Mouse (Mus musculus) MEL-GATA-1-ER (cell line): ENCODE measurements around the gene Eif4g1.

Source experiments
- DNase-seq: peaks from one replicate; pipeline ENCODE4 v3.0.0-alpha.2; 2012; ENCODE audit warnings: low read depth; ENCODE audit errors: extremely low read depth

The Eif4g1 gene

DNA sequence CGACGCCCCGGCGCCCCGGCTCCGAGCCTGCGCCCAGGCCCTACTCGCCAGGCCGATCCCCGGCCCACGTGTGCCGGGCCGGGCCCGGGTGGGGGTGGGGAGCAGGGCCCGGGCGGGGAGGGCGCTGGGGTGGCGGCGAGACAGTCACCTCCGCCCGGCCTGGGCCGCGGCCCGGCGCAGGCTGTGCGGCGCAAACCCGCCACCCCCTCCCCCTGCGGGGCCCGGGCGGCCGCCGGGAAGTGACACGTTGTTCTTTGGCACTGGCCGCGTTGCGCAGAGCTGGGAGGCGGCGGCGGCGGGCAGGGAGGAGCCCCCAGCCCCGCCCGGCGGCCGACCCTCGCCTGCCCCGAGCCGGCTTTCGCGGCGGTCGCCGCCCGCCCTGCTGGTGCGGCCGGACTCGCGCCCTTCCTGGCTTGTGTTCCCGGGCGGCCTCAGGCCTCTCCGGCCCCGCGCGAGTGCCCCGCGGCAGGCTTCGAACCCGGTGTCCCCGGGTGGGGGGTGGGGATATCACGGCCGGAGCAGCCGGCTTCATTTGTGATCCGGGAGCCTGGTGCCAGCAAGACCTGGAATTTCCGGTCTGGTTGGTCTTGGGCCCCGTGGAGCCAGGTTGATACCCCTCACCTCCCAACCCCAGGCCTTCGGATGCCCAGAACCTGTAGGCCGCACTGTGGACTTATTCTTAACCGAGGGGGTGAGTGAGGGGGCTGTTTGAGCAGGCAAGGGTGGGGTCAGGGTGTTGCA, 5.0 kb downstream of the Eif4g1 start:
- no peak for DNase-seq

DNA sequence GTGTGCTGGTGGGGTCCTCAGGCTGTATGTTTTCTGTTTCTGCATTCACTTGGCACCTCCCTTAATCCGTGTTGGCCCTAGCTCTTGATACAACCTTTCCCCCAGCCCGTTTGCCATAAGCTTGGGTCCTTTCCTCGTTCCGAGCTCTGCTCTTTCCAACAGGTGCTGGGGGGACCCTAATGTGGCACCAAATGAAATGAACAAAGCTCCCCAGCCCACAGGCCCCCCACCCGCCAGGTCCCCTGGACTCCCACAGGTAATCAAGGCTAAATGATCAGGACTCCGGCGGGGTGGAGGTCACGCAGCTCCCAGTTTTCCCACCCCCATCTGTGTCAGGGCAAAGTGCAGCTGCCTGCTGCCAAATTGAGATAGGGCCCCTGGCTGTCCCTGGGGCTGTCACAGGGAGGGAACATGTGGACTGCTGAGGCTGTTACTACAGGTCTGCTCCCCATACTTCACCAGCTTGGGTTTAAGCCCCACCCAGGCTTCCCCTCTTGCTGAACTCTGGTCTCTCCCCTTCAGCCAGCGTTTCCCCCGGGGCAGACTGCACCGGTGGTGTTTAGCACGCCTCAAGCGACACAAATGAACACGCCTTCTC, 5.7 kb downstream of the Eif4g1 start:
- DNase-seq: peak; percentile 56

DNA sequence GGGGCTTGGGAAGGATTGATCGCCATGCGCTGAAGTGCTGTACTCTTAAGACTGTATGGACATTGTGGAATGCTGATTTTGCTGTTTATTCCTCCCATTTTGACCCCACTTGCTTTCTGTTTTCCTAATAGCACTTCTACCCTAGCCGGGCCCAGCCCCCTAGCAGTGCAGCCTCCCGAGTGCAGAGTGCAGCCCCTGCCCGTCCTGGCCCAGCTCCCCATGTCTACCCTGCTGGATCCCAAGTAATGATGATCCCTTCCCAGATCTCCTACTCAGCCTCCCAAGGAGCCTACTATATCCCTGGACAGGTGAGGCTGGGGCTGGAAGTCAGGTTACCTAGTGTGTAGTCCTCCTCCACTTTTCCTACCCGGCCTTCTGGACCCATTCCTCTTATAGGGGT, 7.1 kb downstream of the Eif4g1 start:
- DNase-seq: no peak

DNA sequence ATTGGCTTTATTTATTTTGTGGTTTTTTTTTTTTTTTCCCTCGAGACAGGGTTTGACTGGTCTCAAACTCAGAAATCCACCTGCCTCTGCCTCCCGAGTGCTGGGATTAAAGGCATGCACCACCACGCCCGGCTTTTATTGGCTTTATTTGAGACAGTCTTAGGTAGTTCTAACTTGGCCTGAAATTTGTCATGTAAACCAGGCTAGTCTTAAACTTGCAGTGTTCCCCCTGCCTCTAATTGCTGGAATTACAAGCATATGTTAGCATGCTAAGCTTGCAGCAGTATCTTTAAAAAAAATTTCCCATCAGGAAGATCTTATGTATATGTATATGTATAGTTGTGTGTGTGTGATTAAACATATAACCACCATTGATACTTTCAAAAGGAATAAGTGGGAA, 8.6 kb downstream of the Eif4g1 start:
- DNase-seq: no peak

DNA sequence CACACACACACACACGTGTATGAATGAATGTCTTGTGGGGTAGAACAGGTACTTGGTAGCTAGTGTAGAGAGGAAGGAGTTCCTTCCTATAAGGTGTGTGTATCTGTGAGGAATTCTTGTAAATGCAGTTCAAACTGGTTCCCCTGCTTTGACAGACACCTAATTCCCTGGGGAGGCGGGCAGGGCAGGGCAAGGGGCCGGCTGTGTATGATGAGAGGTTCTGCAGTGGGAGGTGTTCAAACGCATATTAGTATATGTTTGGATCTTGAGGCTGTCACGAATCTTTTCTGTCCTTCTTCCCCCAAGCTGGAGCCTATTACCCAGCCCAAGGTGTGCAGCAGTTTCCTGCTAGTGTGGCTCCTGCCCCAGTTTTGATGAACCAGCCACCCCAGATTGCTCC, 9.3 kb downstream of the Eif4g1 start:
- no peak for DNase-seq

DNA sequence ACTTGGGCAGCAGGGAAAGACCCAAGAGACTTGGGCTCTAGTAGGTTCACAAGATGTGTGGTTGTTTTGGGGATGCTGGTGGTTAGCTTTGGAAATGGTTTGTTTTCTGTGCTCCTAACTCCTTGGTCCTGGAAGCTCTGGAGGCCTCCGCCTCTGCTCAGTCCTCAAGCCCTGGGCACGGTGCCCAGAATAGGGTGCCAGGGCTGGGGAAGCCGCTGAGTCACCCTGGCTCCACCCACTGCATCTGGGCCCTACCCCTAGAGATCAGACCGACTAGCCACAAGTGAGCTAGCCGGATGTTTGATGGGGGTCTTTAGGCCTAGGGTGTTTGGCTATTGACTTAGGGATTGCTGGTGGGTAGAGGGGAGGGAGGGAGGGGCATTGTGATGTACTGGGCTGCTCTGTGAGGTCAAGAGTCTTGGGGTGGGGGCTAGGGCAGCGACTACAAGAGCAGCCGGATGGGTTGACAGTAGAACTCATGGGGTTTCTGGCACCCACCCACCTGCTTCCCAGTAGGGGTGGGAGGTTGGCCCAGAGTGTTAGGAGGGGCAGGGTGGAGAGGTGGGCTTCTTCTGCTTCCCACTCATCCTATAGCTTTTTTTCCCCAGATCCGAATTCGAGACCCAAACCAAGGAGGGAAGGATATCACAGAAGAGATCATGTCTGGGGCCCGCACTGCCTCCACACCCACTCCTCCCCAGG, 10.0 kb downstream of the Eif4g1 start:
- DNase-seq: peak; percentile 55

DNA sequence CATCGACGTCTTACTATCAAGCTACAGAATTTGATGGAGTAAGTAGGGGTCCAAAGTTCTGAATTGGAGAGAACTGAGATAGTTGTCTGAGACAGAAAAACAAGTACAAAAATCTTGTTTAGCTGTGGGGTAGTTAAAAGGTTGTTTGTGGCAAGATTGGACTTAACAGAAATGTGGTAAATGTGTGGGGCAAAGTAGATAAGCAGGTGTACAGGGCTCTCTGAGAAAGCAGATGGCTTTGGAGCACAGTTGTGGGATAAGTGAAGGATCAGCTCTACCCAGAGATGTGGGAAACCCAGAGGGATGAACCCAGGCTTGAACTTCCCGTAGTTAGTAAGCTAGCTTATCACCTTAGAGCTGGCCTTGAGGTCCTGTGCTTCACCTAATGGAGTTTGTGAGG, 22.7 kb downstream of the Eif4g1 start:
- no peak for DNase-seq

DNA sequence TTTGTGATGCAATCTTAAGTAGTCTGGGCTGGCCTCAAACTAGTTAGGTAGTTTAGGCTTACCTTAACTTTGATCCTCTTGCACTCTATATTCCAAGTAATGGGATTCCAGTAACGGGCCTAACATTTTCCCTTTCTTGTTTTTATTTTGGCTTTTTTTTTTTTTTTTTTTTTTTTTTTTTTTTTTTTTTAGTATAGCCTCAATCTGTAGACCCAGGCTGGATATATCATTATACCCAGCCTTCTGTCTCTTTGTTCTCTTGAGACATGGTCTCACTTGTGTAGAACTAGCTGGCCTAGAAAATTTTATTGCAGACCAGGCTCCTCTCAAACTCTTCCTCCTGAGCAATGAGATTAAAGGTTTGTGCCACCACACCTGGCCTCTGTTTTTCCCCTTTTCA, 23.5 kb downstream of the Eif4g1 start:
- no peak for DNase-seq

DNA sequence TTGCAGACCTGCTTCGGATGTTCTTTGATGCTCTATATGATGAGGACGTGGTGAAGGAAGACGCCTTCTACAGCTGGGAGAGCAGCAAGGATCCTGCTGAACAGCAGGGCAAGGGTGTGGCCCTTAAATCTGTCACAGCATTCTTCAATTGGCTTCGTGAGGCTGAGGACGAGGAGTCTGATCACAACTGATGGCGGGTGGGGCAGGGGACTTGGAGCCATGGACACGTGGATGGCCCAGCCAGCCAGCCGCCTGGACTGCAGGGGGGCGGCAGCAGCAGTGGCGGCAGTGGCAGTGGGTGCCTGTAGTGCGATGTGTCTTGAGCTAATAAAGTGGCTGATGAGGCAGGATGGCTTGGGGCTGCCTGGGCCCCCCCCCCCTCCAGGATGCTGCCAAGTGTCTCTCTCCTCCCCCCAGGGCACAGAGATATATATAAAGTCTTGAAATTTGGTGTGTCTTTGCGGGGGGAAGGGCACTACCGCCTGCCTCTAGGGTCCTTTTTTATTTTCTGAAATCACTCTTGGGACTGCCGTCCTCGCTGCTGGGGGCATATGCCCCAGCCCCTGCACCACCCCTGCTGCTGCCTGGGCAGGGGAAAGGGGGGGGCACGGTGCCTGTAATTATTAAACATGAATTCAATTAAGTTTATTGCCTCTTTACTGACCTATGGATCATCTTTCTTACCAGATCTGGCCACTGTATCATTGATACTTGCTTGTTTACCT, 24.3 kb downstream of the Eif4g1 start:
- DNase-seq: no peak

DNA sequence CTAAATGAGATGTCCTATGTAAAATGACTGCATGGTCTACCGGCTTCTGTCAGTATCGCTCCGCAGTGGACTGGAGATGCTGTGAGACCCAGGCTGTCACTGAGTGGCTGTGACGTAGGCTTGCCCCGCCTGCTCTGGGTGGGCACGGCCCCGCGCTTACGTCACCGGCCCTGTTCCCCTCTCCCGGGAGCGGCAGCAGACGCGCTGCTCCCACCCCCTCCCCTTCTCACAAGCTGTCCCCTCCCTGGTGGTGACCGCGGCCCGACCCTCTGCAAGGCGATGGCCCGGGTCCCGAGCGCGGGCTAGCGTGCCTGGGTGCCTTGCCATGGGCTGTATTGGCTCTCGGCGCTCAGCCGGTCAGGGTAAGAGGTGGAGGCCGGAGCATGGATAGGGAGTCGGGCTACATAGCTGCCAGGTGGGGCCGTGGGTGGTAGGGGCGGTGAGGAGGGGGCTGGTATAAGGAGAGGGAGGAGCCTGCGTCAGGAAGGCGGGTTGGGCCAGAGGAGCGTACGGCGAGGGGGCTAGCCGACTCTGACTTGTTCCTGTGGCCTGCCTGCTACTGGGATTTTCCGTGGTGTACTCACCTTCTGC, 25.1 kb downstream of the Eif4g1 start, which contains the start of gene Fam131a:
Gene Fam131a, plus strand, starts transcription at position 131 of the 591 bp plus-strand sequence.
- DNase-seq: no peak

DNA sequence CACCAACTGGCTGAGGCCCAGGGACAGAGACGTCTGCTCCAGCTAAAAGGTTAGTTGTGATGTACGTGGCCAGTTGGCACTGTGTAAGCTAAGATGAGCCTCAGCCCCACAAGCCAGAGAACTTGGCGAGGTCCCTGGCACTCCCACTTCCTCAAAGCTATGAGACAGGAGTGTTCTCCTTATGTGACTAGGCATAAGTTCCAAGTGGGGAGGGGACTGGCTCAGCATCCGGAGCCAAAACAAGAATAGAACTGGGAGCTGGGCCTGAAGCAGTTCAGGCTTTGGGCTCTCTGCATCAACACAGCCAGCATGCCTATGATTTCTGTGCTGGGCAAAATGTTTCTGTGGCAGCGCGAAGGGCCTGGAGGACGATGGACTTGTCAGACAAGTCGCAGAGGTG, 26.7 kb downstream of the Eif4g1 start:
- DNase-seq: no peak

DNA sequence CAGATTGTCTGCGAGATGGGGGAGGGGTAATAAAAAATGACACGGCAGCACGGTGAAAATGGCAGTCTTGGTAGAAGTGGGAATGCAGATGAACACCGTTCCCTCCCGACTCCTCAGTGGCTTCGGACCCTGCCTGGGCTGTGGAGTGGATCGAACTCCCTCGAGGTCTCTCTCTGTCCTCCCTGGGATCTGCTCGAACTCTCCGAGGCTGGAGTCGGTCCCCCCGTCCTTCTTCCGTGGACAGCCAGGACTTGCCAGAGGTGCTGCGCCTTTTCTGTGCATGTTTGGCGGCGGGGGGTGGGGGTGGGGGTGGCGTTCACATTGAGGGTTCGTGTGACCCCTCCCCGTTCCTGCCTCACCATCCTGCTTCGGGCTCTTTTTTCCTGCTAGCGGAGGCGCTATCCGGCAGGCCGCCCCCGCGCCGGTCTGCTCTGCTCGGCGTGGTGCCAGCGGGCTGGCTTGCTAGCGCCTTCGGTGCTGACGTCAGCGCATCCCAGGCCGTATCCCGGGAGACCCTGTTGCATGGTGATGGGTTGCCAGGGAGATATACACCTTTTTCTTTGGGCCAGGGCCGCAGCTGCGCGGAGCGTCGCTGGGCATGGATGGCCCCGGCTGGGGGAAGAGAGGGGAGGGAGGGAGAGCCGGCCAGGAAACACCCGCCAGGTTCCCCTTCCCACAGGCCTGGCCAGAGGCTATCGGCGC, 27.7 kb downstream of the Eif4g1 start:
- no peak for DNase-seq

DNA sequence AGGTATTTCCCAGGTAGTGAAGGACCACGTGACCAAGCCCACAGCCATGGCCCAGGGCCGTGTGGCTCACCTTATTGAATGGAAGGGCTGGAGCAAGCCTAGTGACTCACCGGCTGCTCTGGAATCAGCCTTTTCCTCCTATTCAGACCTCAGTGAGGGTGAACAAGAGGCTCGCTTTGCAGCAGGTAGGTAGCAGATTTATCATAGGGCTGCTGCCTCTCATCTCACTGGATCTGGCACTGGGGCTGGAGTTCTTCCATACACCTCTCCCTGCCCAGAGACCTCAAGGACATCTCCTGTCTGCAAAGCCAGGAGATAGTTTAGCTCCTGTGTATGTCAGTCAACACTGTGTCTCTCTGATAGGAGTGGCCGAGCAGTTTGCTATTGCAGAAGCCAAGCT, 31.2 kb downstream of the Eif4g1 start:
- no peak for DNase-seq

DNA sequence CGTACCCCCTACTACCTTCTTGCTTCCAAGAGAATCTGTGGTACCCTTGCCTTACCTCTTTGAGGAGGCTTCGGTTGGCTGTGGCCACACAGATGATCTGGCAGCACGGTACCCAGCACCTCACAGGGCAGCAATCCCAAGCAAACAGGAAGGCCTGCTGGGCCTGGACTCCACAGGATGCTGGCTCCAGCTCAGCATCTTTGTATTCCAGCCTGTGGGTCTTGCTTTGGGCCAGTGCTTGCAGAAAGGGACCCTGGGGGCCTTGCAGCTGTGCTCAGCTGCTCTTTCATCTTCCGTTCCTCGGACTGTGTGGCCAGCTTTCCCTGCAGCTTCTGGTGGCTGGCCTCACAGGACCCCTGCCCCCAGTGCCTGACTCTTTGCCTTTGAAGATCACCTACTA, 31.9 kb downstream of the Eif4g1 start:
- no peak for DNase-seq

DNA sequence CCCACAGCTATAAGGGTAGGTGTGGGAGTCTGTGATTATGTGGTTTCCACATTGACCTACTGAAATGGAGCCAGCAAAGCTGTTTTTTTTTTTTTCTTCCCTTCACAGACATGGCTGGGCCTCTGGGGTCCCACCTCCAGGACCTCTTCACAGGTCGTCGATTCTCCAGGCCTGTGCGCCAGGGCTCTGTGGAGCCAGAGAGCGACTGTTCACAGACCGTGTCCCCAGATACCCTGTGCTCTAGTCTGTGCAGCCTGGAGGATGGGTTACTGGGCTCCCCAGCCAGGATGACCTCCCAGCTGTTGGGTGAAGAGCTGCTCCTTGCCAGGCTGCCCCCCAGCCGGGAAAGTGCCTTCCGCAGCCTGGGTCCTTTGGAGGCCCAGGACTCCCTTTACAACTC, 33.2 kb downstream of the Eif4g1 start:
- DNase-seq: no peak

DNA sequence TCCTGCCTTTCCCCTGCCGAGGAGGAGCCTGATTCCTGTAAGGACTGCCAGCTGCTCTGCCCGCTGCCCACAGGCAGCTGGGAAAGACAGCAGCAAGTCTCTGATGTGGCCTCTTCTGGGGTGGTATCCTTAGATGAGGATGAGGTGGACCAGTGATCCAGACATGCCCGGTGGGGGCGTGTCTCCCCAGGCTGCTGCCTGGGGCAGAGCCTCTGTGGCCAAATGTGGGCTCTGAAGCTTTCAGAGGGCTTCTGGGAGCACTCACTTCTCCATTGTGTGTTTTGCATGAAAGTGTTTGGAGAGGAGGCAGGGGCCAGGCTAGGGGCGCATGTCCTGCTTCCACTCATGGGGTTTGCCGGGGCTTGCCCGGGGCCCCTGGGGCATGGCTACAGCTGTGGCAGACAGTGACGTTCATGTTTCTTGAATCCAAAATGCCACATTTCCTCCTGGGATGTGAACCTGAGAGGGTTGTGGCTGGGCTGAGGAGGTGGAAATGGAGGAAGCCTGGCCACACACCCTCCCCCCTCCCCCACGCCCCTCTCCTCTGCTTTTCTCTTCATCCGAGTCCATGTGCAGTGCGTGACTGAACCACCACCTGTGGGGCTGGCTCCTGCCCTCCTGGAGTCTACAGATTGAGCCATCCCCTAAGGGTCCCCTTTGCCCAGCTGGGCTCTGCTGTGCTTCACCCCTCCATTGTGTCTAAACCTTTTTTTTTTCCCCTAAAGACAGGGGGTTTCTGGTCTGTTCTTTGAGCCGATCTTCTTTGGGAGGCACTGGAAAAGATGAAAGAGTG, 33.8 kb downstream of the Eif4g1 start:
- no peak for DNase-seq

DNA sequence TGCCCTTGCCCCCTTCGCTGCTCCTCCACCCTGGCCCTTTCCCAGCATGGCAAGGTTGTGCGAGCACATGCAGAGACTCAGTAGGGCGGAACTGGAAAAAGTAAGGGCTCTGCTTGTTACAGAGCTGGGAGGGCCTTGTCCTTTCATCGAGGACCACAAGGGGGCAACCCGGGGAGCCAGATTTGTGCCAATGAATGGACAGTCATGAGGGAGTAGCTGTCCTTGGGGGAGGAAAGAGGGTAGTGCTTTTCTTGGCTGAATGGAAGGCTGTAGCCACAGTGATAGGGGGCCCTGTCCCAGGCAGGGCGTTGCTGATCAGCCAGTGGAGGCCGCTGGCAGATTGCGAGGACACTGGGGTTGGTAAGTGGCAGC, 34.4 kb downstream of the Eif4g1 start:
- DNase-seq: no peak

DNA sequence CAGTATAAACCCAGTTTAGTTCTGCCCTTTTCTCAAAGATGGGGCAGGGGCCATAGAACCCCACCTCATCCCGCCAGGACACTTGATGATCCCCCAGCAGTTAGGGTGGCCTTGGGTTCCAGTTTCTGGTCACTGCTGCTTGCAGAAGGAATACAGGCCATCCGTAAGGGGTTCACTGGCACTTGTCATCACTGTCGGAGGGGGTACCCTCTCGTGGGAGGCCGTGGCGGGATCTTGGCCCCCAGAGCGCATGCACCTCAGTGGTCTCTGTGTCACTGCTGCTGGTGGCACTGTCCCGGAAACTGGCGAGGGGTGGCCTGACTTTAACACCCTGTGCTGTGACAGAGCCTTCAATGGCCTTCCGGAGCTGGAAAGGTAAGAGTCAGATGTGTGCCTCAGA, 35.0 kb downstream of the Eif4g1 start:
- no peak for DNase-seq

DNA sequence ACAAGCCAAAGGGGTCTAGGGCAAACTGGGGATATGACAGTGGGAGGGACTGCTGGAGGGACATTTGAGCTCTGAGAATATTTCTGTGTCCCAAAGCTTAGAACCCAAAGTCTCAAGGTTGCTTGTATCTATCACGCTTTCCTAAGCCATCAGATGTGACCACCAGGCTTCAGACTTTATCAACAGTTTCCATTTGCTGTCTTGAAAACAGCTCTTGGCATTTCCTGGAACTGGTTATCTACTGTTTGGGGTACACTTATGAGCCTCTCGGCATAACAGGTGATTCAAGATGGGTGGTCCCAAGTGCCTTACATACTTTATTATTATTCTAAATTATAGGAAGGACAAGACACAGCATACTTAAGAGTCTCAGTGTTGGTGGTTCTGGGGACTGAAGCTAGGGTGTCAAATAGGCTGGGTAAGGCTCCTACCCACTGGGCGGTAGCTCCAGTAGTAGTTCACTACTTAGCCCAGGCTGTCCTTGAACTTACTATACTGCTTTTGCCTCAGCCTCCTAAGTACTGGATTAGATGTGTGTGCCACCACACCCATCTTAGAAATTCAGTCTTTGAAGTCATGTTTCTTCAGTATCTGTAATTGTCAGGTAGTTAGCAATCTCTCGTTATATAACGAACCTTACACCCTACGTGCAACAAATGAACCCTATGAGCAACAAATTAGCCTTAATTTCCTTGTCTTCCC, 35.7 kb downstream of the Eif4g1 start:
- DNase-seq: no peak

DNA sequence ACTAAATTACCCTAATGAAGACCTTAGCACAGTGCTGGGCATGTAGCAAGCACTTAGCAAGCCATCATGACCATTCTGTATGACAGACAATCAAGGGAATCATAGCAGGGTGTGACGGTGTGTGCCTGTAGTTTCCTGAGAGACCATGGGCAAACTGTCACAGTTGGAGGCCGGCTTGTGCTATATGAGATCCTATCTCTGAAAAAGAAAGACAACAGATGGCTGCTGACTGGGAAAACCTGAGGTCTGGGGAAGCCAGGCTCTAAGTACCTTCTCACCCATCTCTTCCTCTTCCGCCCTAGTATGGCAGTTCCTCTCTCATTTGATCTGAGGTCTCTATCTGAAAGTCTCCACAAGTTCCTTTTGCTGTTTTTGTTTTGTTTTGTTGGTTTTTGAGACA, 37.7 kb downstream of the Eif4g1 start:
- DNase-seq: no peak
